Mouse (Mus musculus) kidney, embryonic 14.5 days (tissue): ENCODE results near the gene Sart3. TPM values are rescaled to one million over a fixed set of nuclear protein-coding genes. Genes with fewer than 3 reads are reported as not detected.
A peak's percentile ranks its signal among the peaks of the same experiment; 100 is the strongest.

ENCODE experiments used
- ATAC-seq: fragments of 200-750 bp; cut with Nextera tagmentation; 2 replicates; pipeline ENCODE4 v1.8.0; 2017; ENCODE audit warnings: moderate number of reproducible peaks, mild to moderate bottlenecking, moderate TSS enrichment, moderate library complexity; ENCODE audit not compliant: low FRiP score, low TSS enrichment
- H3K27ac ChIP-seq: fragments of 300-500 bp; sonication (generic); 2 replicates; pipeline ENCODE4 v1.5.1; 2014; ENCODE audit warnings: low read depth, mild to moderate bottlenecking, low read length, moderate library complexity, mixed read lengths
- H3K27me3 ChIP-seq: fragments of 300-500 bp; sonication (generic); 2 replicates; pipeline ENCODE4 v1.6.1; 2014; ENCODE audit warnings: mild to moderate bottlenecking, low read length; ENCODE audit not compliant: control insufficient read depth, insufficient read depth
- H3K36me3 ChIP-seq: fragments of 300-500 bp; sonication (generic); 2 replicates; pipeline ENCODE4 v1.6.1; 2014; ENCODE audit warnings: low read length, mixed read lengths; ENCODE audit not compliant: control insufficient read depth, insufficient read depth
- H3K4me1 ChIP-seq: fragments of 300-500 bp; sonication (generic); 2 replicates; pipeline ENCODE4 v1.6.1; 2014; ENCODE audit warnings: low read length, mixed read lengths; ENCODE audit not compliant: control insufficient read depth, insufficient read depth
- H3K4me2 ChIP-seq: fragments of 300-500 bp; sonication (generic); replicated peaks from 2 replicates; pipeline ENCODE4 v1.6.1; 2014; ENCODE audit warnings: low read depth, mild to moderate bottlenecking, low read length
- H3K4me3 ChIP-seq: fragments of 300-500 bp; sonication (generic); 2 replicates; pipeline ENCODE4 v1.5.1; 2014; ENCODE audit warnings: mild to moderate bottlenecking, low read length
- H3K9ac ChIP-seq: fragments of 300-500 bp; sonication (generic); 2 replicates; pipeline ENCODE4 v1.6.1; 2014; ENCODE audit warnings: low read depth, mild to moderate bottlenecking, low read length, moderate library complexity
- H3K9me3 ChIP-seq: fragments of 300-500 bp; sonication (generic); 2 replicates; pipeline ENCODE4 v1.6.1; 2016; ENCODE audit warnings: low read length; ENCODE audit not compliant: control insufficient read depth
- WGBS: fragments of 180-500 bp; shearing (Covaris S2); extraction: QIAGEN DNeasy Blood & Tissue Kit; methylation state at CpG from one replicate; pipeline ENCODE4 v1.1.7; 2014; 5-methylcytosine and 5-hydroxymethylcytosine counted together
- polyA plus RNA-seq: library from polyadenylated mRNA; unstranded; fragments of >200 nt; fragmentation: Nextera tagmentation; extraction: Ambion mirVana; gene quantifications from 2 replicates; pipeline ENCODE4 v1.2.1, GENCODE M21; 2014

Gene Sart3
- polyA plus RNA-seq, 1 experiment from 2014 or later: 53.0 TPM

GRCm38 (mm10) chr5:113776896-113777226 lies 4.6 kb upstream of the Sart3 start:
- no peaks in the 10 kb centered on the region for H3K9me3 ChIP-seq
- ATAC-seq: no peak
- H3K36me3 ChIP-seq: peaks cover 29% of the 10 kb centered on the region
- no peak overlapping the region for H3K9ac ChIP-seq
- peaks cover 6% of the 10 kb centered on the region; the same call in 1 of the 2 replicates for H3K4me1 ChIP-seq
- H3K27ac ChIP-seq: no peak overlapping the region
- no peak overlapping the region for H3K4me3 ChIP-seq
- no peaks in the 10 kb centered on the region for H3K27me3 ChIP-seq
- 87% methylated on average over 8 of the region's 8 CpGs for WGBS
- H3K4me2 ChIP-seq: no peak overlapping the region

- H3K4me1 ChIP-seq: peaks cover 6% of the 10 kb centered on the region; the same call in 1 of the 2 replicates
- H3K36me3 ChIP-seq: peaks cover 29% of the 10 kb centered on the region
- H3K4me2 ChIP-seq: no peak overlapping the region
- H3K27ac ChIP-seq: no peak overlapping the region
- WGBS: 89% methylated on average over 15 of the region's 15 CpGs
- no peak overlapping the region for H3K4me3 ChIP-seq
- H3K9ac ChIP-seq: no peak overlapping the region
- no peaks in the 10 kb centered on the region for H3K9me3 ChIP-seq
- H3K27me3 ChIP-seq: no peaks in the 10 kb centered on the region
- ATAC-seq: no peak
These were observed 4.0 kb upstream of the Sart3 start for GRCm38 (mm10) chr5:113776128-113776895.

- H3K4me2 ChIP-seq: no peak overlapping the region
- H3K9ac ChIP-seq: no peak overlapping the region
- peaks cover 29% of the 10 kb centered on the region for H3K36me3 ChIP-seq
- no peak overlapping the region for H3K27ac ChIP-seq
- H3K4me1 ChIP-seq: peaks cover 7% of the 10 kb centered on the region; the same call in 1 of the 2 replicates
- H3K9me3 ChIP-seq: no peaks in the 10 kb centered on the region
- 90% methylated on average over 10 of the region's 10 CpGs for WGBS
- H3K4me3 ChIP-seq: no peak overlapping the region
- no peaks in the 10 kb centered on the region for H3K27me3 ChIP-seq
- ATAC-seq: no peak
These were observed 3.3 kb upstream of the Sart3 start for GRCm38 (mm10) chr5:113775585-113775984.

GRCm38 (mm10) chr5:113773664-113774063 lies 1.4 kb upstream of the Sart3 start:
- H3K4me3 ChIP-seq: peak overlapping the region; percentile 99
- peak overlapping the region; percentile 75; the same call in 1 of the 2 replicates for H3K9ac ChIP-seq
- H3K36me3 ChIP-seq: peaks cover 29% of the 10 kb centered on the region
- peaks cover 23% of the 10 kb centered on the region for H3K4me1 ChIP-seq
- no peaks in the 10 kb centered on the region for H3K27me3 ChIP-seq
- no peak overlapping the region for H3K27ac ChIP-seq
- ATAC-seq: no peak; the same call in 1 of the 2 replicates
- H3K9me3 ChIP-seq: no peaks in the 10 kb centered on the region
- H3K4me2 ChIP-seq: peak overlapping the region; percentile 87
- WGBS: 3% methylated on average over 7 of the region's 7 CpGs

GRCm38 (mm10) chr5:113772905-113773519 lies 702 bp upstream of the Sart3 start:
- Histone ChIP-seq H3K27me3 (no peaks in the 10 kb centered on the region), H3K4me2 (peak overlapping the region; percentile 87), H3K9me3 (no peaks in the 10 kb centered on the region), H3K27ac (no peak overlapping the region; the same call in 1 of the 2 replicates), H3K4me1 (peaks cover 23% of the 10 kb centered on the region), H3K4me3 (peak overlapping the region; percentile 99), H3K36me3 (peaks cover 33% of the 10 kb centered on the region), H3K9ac (peak overlapping the region; percentile 75)
- peak; percentile 36 for ATAC-seq
- 2% methylated on average over 31 of the region's 38 CpGs for WGBS

GRCm38 (mm10) chr5:113771213-113772162 lies 822 bp downstream of the Sart3 start:
- H3K36me3 ChIP-seq: peaks cover 39% of the 10 kb centered on the region
- ATAC-seq: peak; percentile 73
- H3K4me3 ChIP-seq: peak overlapping the region; percentile 99
- WGBS: under 1% methylated on average over 93 of the region's 97 CpGs
- H3K4me1 ChIP-seq: peaks cover 23% of the 10 kb centered on the region
- peak overlapping the region; percentile 99 for H3K27ac ChIP-seq
- H3K27me3 ChIP-seq: no peaks in the 10 kb centered on the region
- no peaks in the 10 kb centered on the region for H3K9me3 ChIP-seq
- H3K4me2 ChIP-seq: peak overlapping the region; percentile 87
- peak overlapping the region; percentile 98 for H3K9ac ChIP-seq

GRCm38 (mm10) chr5:113768806-113769205 lies 3.5 kb downstream of the Sart3 start:
- Histone ChIP-seq H3K9ac (no peak overlapping the region), H3K4me1 (peaks cover 23% of the 10 kb centered on the region), H3K9me3 (no peaks in the 10 kb centered on the region), H3K27ac (no peak overlapping the region), H3K4me2 (no peak overlapping the region), H3K27me3 (no peaks in the 10 kb centered on the region), H3K4me3 (no peak overlapping the region), H3K36me3 (peaks cover 29% of the 10 kb centered on the region; the same call in 1 of the 2 replicates)
- 91% methylated on average over 8 of the region's 8 CpGs for WGBS
- no peak for ATAC-seq

GRCm38 (mm10) chr5:113765641-113766526 lies 6.4 kb downstream of the Sart3 start:
- no peak for ATAC-seq
- Histone ChIP-seq H3K9me3 (no peaks in the 10 kb centered on the region), H3K36me3 (peaks cover 56% of the 10 kb centered on the region), H3K27ac (no peak overlapping the region), H3K27me3 (no peaks in the 10 kb centered on the region), H3K4me2 (no peak overlapping the region), H3K4me1 (peaks cover 17% of the 10 kb centered on the region), H3K4me3 (no peak overlapping the region), H3K9ac (no peak overlapping the region)
- 83% methylated on average over 13 of the region's 13 CpGs for whole genome bisulfite sequencing
